Mouse (Mus musculus): ENCODE data around the gene Ypel5.

Gene Ypel5

GRCm38 (mm10) chr17:72836158-72837115, at the start of gene Ypel5:
Gene Ypel5, plus strand, starts transcription at chr17:72836453.
- peak; percentile 100 for DNase-seq

DNA sequence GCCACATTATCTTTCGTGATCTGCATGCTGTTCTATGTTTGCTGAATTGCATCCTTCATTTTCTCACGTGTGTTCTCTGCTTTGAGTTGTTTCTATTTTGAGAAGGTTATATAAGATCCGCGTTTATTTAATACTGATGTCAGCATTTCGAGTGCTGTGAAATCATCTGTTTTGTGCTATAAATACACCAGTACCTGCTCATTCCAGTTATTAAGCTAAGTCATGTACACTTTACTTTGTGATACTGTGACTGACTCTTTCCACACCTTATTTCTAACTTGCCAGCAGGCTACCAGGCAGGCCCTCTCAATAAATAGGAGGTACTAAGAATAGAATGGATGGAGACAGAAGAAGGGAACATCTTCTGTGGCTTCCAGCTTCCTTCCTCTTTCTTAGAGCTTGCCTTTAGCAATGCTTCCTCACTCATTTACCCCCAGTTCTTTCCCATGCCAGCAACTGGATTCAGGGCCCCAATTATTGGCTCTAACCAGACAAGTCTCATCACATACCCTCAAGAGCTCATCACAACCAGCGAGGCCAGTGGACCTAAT, 48.3 kb upstream of the Ypel5 start:
- no peak for DNase-seq

DNA sequence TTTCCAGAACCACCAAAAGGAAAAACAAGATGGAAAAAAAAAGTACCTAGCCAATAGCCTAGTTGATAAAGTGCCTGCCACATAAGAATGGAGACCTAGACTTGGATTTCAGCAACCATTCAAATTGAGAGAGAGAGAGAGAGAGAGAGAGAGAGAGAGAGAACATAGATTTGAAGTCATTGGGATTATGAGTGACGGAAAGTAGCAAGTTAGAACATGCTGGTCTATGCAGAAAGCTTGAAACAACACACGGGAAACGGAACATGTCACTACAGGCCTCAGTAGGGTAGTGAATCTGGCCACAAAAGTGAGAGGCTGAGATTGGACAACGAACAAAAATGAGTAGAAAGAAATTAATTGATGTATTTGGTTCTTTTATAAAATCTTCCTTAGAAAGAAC, 43.0 kb upstream of the Ypel5 start:
- no peak for DNase-seq

GRCm38 (mm10) chr17:72794660-72795059, 41.6 kb upstream of the Ypel5 start:
- DNase-seq = no peak

DNA sequence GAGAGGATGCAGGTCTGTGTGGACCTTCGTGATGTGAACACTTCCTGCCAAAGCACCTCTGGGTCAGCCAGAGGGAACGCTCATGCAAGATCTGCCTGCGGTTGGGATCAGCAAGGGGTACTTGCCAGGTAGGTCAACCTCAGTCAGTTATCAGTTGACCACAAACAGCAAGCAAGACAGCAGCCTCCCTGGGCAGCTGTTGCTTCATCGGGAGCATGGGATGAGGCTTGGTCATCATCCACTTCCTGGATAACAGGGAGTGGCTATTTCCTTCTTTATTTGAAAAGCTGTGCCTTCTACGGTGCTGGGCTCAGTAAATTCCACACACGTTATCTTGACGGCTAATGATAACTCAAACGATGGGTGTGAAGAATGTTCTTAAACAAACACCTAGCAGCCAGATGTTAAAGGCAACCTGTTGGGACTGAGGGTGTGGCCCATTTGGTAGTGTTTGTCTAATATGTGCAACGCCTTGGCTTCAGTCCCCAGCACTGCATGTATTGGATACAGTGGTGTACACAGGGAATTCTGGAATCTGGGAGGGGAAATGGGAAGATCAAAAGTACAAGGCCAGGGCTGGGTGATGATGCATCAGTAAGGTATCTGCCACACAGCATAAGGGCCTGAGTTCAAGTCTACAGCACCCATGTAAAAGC, 40.7 kb upstream of the Ypel5 start:
- DNase-seq = no peak

DNA sequence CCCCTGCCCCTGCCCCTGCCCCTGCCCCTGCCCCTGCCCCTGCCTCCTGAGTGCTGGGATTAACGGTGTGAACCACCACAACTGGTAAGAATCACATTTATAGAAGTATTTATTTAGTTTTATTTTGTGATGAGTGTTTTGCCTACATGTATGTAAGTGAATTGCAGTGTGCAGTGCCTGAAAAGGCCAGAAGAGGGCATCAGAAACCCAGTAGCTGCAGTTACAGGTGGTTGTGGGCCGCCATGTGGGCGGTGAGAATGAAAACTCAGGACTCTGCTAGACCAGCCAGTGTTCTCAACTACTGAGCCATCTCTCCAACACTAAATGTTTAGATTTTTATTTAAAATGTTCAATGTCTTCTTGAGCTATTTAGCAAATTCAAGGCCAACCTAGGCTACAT, 39.7 kb upstream of the Ypel5 start:
- no peak for DNase-seq

- DNase-seq = peak; percentile 80
These were observed 38.4 kb upstream of the Ypel5 start for GRCm38 (mm10) chr17:72797867-72798266.

DNA sequence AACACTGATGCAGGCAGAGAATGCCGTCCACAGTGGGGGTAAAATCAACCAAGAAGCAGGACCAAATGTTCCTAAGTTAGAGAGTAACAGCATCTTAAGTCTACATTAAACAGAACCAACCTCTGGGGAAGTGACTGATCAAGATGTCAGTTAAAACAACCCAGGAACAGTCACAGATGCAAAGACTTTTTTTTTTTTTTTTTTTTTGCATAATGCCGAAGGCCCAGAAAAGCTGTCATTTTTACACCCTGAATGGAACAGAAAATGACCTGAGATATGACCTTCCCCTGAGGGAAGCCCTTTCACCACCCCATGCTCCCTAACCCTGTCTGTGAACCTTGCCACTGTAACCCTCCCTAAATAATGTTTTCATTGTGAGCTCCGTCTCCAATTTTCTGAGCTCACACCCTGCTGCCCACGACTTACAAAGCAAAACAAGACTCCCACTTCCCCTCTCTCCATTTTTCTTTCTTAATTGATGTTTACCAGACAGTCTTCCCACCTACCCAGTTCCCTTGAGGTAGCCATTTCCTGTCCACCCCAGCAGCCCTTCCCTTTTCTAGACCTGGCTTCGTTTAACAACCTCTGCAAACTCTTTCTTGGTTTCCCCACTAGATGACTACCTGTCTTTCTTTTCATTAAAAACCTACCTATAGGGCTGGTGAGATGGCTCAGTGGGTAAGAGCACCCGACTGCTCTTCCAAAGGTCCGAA, 26.2 kb upstream of the Ypel5 start:
- no peak for DNase-seq

- DNase-seq = peak; percentile 74
These were observed 22.6 kb upstream of the Ypel5 start for GRCm38 (mm10) chr17:72813419-72814315.

GRCm38 (mm10) chr17:72817574-72817973, 18.7 kb upstream of the Ypel5 start:
- DNase-seq = no peak

DNA sequence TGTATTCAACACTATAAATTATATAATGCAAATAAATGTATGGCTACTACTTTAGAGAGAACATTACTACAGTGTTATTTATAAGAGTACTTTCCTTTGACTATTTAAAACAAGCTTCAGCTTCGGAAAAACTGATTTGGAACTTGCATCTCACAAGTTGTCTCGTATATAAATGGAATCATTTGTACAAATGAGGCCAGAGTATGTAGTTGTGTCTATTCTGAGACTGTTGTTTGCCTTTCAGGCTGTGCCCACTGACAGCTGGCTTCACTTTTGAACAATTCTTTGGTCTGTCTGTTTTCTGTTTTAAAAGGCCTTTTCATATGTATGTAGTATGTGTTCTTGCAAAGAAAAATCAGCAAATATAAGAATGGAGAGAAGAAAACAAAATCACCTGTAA, 16.5 kb upstream of the Ypel5 start:
- no peak for DNase-seq

DNA sequence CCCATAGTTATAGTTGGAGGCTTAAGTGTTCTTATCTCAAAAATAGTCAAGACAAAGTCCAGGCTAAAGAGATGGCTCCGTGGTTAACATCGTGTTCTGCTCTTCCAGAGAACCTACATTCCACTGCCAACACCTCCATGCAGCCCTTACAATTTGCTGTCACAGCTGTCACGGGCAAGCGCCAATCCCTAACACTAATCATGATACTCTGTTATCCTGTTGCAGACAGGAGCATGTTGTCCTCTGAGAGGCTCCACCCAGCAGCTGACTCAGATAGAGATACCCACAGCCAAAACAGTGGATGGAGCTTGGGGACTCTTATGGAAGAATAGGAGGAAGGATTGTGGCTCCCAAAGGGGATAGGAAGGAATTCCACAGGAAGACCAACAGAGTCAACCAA, 15.8 kb upstream of the Ypel5 start:
- DNase-seq = no peak

DNA sequence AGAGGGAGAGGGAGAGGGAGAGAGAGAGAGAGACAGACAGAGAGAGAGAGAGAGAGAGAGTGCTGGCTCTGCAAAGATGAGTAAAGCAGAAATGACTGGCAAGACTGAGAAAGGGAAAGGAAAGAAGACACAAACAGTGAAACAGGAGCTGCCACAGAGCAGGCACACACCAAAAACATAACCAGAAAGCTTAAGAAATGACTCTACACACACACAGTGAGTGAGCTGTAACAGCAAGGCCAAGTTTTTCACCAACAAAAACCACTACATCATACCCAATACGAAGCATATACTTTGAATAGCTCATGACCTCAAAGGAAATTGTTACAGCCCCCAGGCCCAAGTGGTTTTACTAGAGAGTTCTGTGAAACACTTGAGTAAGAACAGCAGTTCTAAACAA, 14.3 kb upstream of the Ypel5 start:
- no peak for DNase-seq

- DNase-seq = peak; percentile 13
These were observed 9.2 kb upstream of the Ypel5 start for GRCm38 (mm10) chr17:72826916-72827534.

DNA sequence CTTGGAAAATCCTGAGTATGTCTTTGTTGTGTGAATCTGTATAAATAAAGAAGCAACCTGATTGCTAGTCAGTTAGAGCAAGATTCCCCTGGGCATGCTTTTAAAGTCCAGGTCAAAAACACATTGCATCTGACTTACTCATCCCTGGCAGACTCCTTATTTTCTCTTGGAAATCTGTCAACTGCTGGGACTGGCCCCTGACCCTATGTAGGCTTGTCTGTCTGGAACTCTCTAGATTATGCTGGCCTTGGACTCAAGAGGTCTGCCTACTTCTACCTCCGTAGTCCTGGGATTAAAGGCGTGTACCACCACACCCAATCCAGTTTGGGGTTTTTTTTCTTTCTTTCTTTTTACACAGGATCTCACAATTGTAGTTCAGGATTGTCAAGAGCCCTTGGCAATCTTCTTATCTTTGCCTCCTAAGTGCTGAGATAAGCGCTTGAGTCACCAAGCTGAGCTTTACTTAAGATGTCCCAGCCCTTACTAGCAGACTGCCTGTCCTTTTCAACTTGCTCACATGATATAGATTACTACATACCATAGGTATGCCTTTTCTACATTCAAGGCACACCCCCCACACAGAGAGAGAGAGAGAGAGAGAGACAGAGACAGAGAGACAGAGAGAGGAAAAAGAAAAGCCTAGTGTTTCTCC, 8.1 kb upstream of the Ypel5 start:
- no peak for DNase-seq

DNA sequence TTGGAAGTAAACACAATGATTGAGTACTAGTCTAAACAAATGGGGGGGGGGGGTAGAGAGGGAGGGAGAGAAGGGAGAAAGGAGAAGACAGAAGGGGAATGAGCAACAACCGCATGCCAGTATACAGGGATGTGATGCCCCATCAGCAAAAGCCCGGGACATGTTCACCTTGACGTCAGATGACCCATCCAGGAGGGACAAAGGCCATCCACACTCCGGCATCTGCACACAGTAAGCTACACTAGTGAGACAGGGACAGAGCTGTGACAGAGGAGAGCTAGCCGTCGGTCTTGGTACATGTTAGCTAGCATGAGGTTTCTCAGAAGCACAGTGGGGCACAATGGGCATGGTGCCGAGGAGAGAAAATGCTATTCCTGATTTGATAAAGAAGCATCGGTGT, 7.6 kb upstream of the Ypel5 start:
- no peak for DNase-seq

DNA sequence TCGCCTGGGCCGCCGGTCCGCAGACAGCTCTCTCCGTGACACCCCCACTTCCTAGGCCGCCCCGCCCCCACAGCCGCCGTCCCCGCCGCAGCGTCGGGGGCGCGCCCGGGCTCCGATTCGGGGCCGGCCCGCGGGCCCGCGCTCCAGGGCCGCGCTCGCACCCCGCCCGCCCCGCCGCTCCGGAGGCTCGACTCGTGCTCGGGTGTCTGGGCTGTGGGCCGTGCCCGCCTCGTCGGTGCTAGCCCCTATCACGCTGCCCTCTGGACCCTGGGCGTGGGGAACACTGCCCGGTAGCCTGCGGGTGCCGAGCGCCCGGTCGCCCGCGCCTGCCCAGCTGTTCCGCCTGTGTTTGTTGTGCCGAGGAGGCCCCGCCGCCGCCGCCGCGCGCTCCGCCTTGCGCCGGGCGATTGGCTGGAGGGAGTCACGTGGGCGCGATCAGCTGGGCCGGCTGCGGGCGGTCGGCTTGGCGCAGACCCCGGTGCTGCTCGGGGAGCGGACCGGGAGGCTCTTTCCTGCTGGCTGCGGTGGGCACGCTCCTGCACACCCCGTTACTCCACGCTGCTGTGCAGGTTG, 973 bp downstream of the Ypel5 start:
- peak; percentile 94 for DNase-seq

GRCm38 (mm10) chr17:72837824-72838474, 1.7 kb downstream of the Ypel5 start:
- DNase-seq = no peak

DNA sequence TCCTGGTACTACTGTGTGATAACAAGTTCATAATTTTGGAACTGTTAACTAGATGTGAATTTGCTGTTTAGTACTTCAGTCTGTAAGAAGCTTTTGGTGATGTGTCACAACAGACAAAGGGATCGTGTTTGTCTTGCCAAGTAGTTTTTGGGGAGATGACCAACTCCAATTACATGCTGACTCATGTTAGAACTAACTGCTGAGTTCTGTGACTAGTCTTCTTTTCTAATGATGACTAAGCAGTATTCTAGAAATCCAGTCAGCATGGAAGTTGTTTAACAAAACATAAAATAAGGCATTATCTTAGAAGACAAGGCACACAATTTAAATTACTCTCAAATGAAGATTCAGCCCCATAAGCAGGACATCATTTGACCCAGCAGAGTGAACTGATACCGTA, 2.7 kb downstream of the Ypel5 start:
- no peak for DNase-seq

GRCm38 (mm10) chr17:72844393-72844792, 8.1 kb downstream of the Ypel5 start:
- no peak for DNase-seq

All from retina, postnatal 1 day (tissue).